Mouse (Mus musculus) heart, embryonic 10.5 days (tissue): Measurements from ENCODE around the gene Stk39. TPM values are rescaled to one million over a fixed set of nuclear protein-coding genes. Genes with fewer than 3 reads are reported as not detected.
A peak's percentile ranks its signal among the peaks of the same experiment; 100 is the strongest.

Experiments
- DNase-seq: peaks from one replicate; pipeline ENCODE4 v3.0.0-alpha.2; 2017; ENCODE audit warnings: low spot score
- H3K27ac ChIP-seq: fragments of 300-500 bp; sonication (generic); 2 replicates; pipeline ENCODE4 v1.5.1; 2016; ENCODE audit warnings: mild to moderate bottlenecking
- H3K27me3 ChIP-seq: fragments of 300-500 bp; sonication (generic); 2 replicates; pipeline ENCODE4 v1.6.1; 2016; ENCODE audit warnings: mild to moderate bottlenecking; ENCODE audit not compliant: poor library complexity, insufficient read depth, severe bottlenecking
- H3K36me3 ChIP-seq: fragments of 300-500 bp; sonication (generic); 2 replicates; pipeline ENCODE4 v1.6.1; 2016; ENCODE audit warnings: mild to moderate bottlenecking, moderate library complexity
- H3K4me1 ChIP-seq: fragments of 300-500 bp; sonication (generic); 2 replicates; pipeline ENCODE4 v1.6.1; 2016; ENCODE audit warnings: mild to moderate bottlenecking
- H3K4me3 ChIP-seq: fragments of 300-500 bp; sonication (generic); 2 replicates; pipeline ENCODE4 v1.5.1; 2016; ENCODE audit warnings: mild to moderate bottlenecking, moderate library complexity
- H3K9me3 ChIP-seq: fragments of 300-500 bp; sonication (generic); 2 replicates; pipeline ENCODE4 v1.6.1; 2016; ENCODE audit warnings: mild to moderate bottlenecking, moderate library complexity
- WGBS: fragments of 180-500 bp; shearing (Covaris S2); methylation state at CpG from one replicate; pipeline ENCODE4 v1.1.7; 2016; 5-methylcytosine and 5-hydroxymethylcytosine counted together
- polyA plus RNA-seq: library from polyadenylated mRNA; unstranded; fragments of >200 nt; fragmentation: Nextera tagmentation; extraction: Ambion mirVana; gene quantifications from 2 replicates; pipeline ENCODE4 v1.2.1, GENCODE M21; 2016

Gene Stk39
- polyA plus RNA-seq, 1 experiment from 2014 or later, result 45.2 TPM

- H3K4me1 ChIP-seq, result peaks cover 63% of the 10 kb centered on the region
- no peaks in the 10 kb centered on the region for H3K9me3 ChIP-seq
- DNase-seq, result no peak
- no peaks in the 10 kb centered on the region for H3K27me3 ChIP-seq
- 48% methylated on average over 13 of the region's 13 CpGs for WGBS
- H3K27ac ChIP-seq, result peak overlapping the region; percentile 69
- H3K4me3 ChIP-seq, result no peak overlapping the region
- H3K36me3 ChIP-seq, result no peaks in the 10 kb centered on the region
Observed at GRCm38 (mm10) chr2:68367944-68368343, 104.1 kb downstream of the Stk39 start.

GRCm38 (mm10) chr2:68366897-68367193 lies 105.2 kb downstream of the Stk39 start:
- 17% methylated on average over 5 of the region's 5 CpGs for WGBS
- no peaks in the 10 kb centered on the region for H3K36me3 ChIP-seq
- peaks cover 62% of the 10 kb centered on the region for H3K4me1 ChIP-seq
- no peak overlapping the region for H3K4me3 ChIP-seq
- no peak for DNase-seq
- H3K27me3 ChIP-seq, result no peaks in the 10 kb centered on the region
- H3K27ac ChIP-seq, result peak overlapping the region; percentile 79; the same call in 1 of the 2 replicates
- H3K9me3 ChIP-seq, result no peaks in the 10 kb centered on the region

- no peak for DNase-seq
- WGBS, result 8% methylated on average over 18 of the region's 18 CpGs
- H3K27me3 ChIP-seq, result no peaks in the 10 kb centered on the region
- peak overlapping the region; percentile 79 for H3K27ac ChIP-seq
- H3K9me3 ChIP-seq, result no peaks in the 10 kb centered on the region
- peak overlapping the region; percentile 28 for H3K4me3 ChIP-seq
- no peaks in the 10 kb centered on the region for H3K36me3 ChIP-seq
- peaks cover 67% of the 10 kb centered on the region for H3K4me1 ChIP-seq
Observed at GRCm38 (mm10) chr2:68366091-68366896, 105.8 kb downstream of the Stk39 start.

- Histone ChIP-seq H3K27ac (peak overlapping the region; percentile 79), H3K9me3 (no peaks in the 10 kb centered on the region), H3K4me3 (0 out of 2 replicates have a peak overlapping the region, but pooled peaks have one; percentile 28), H3K4me1 (peaks cover 65% of the 10 kb centered on the region), H3K27me3 (no peaks in the 10 kb centered on the region), H3K36me3 (no peaks in the 10 kb centered on the region)
- 41% methylated on average over 7 of the region's 7 CpGs for WGBS
- no peak for DNase-seq
Observed at GRCm38 (mm10) chr2:68365504-68365903, 106.6 kb downstream of the Stk39 start.

GRCm38 (mm10) chr2:68364181-68364900 lies 107.7 kb downstream of the Stk39 start:
- Histone ChIP-seq H3K27me3 (no peaks in the 10 kb centered on the region), H3K9me3 (no peaks in the 10 kb centered on the region), H3K36me3 (no peaks in the 10 kb centered on the region), H3K4me1 (peaks cover 57% of the 10 kb centered on the region), H3K27ac (0 out of 2 replicates have a peak overlapping the region, but pooled peaks have one; percentile 52), H3K4me3 (no peak overlapping the region)
- 26% methylated on average over 12 of the region's 12 CpGs for WGBS
- DNase-seq, result no peak

GRCm38 (mm10) chr2:68363159-68363558 lies 108.9 kb downstream of the Stk39 start:
- WGBS, result 73% methylated on average over 4 of the region's 4 CpGs
- no peak for DNase-seq
- peaks cover 55% of the 10 kb centered on the region for H3K4me1 ChIP-seq
- no peaks in the 10 kb centered on the region for H3K9me3 ChIP-seq
- no peak overlapping the region for H3K4me3 ChIP-seq
- H3K36me3 ChIP-seq, result peaks cover 8% of the 10 kb centered on the region
- H3K27ac ChIP-seq, result no peak overlapping the region
- no peaks in the 10 kb centered on the region for H3K27me3 ChIP-seq

- 34% methylated on average over 5 of the region's 5 CpGs for WGBS
- no peak overlapping the region for H3K4me3 ChIP-seq
- H3K27ac ChIP-seq, result peak overlapping the region; percentile 38; the same call in 1 of the 2 replicates
- H3K27me3 ChIP-seq, result no peaks in the 10 kb centered on the region
- peaks cover 17% of the 10 kb centered on the region for H3K36me3 ChIP-seq
- H3K9me3 ChIP-seq, result no peaks in the 10 kb centered on the region
- peaks cover 44% of the 10 kb centered on the region for H3K4me1 ChIP-seq
- DNase-seq, result no peak
Observed at GRCm38 (mm10) chr2:68361701-68362100, 110.4 kb downstream of the Stk39 start.

- Histone ChIP-seq H3K4me1 (peaks cover 18% of the 10 kb centered on the region), H3K9me3 (no peaks in the 10 kb centered on the region), H3K36me3 (peaks cover 30% of the 10 kb centered on the region), H3K27me3 (no peaks in the 10 kb centered on the region), H3K27ac (no peak overlapping the region), H3K4me3 (no peak overlapping the region)
- WGBS, result 18% methylated on average over 6 of the region's 6 CpGs
- DNase-seq, result no peak
Observed at GRCm38 (mm10) chr2:68350621-68351020, 121.4 kb downstream of the Stk39 start.

- Histone ChIP-seq H3K36me3 (peaks cover 36% of the 10 kb centered on the region), H3K4me3 (no peak overlapping the region), H3K9me3 (no peaks in the 10 kb centered on the region), H3K27ac (no peak overlapping the region), H3K4me1 (peaks cover 18% of the 10 kb centered on the region), H3K27me3 (no peaks in the 10 kb centered on the region)
- DNase-seq, result no peak
- 54% methylated on average over 24 of the region's 24 CpGs for WGBS
Observed at GRCm38 (mm10) chr2:68349593-68350383, 122.3 kb downstream of the Stk39 start.

- Histone ChIP-seq H3K27me3 (no peaks in the 10 kb centered on the region), H3K36me3 (peaks cover 40% of the 10 kb centered on the region), H3K4me3 (no peak overlapping the region), H3K9me3 (no peaks in the 10 kb centered on the region), H3K27ac (no peak overlapping the region), H3K4me1 (peaks cover 18% of the 10 kb centered on the region)
- DNase-seq, result no peak
- 87% methylated on average over 12 of the region's 12 CpGs for WGBS
Observed at GRCm38 (mm10) chr2:68348966-68349365, 123.1 kb downstream of the Stk39 start.

GRCm38 (mm10) chr2:68346606-68347237 lies 125.3 kb downstream of the Stk39 start:
- H3K4me1 ChIP-seq, result peaks cover 18% of the 10 kb centered on the region
- 70% methylated on average over 8 of the region's 8 CpGs for WGBS
- H3K27me3 ChIP-seq, result no peaks in the 10 kb centered on the region
- H3K4me3 ChIP-seq, result no peak overlapping the region
- no peaks in the 10 kb centered on the region for H3K9me3 ChIP-seq
- H3K36me3 ChIP-seq, result peaks cover 42% of the 10 kb centered on the region; the same call in 1 of the 2 replicates
- H3K27ac ChIP-seq, result peak overlapping the region; percentile 17; the same call in 1 of the 2 replicates
- DNase-seq, result no peak

- H3K27ac ChIP-seq, result no peak overlapping the region
- DNase-seq, result no peak
- H3K36me3 ChIP-seq, result peaks cover 44% of the 10 kb centered on the region; the same call in 1 of the 2 replicates
- H3K27me3 ChIP-seq, result no peaks in the 10 kb centered on the region
- H3K4me1 ChIP-seq, result peaks cover 18% of the 10 kb centered on the region
- WGBS, result 90% methylated on average over 9 of the region's 9 CpGs
- H3K9me3 ChIP-seq, result no peaks in the 10 kb centered on the region
- no peak overlapping the region for H3K4me3 ChIP-seq
Observed at GRCm38 (mm10) chr2:68345269-68345668, 126.8 kb downstream of the Stk39 start.
